Mouse (Mus musculus) lung, adult 2 months (tissue): ENCODE measurements around the gene Cep162. TPM values are rescaled to one million over a fixed set of nuclear protein-coding genes. Genes with fewer than 3 reads are reported as not detected.
A peak's percentile ranks its signal among the peaks of the same experiment; 100 is the strongest.

ENCODE experiments used
- DNase-seq: peaks from one replicate; pipeline ENCODE4 v3.0.0; 2022
- H3K4me1 ChIP-seq: fragments of 200-500 bp; 2 replicates; pipeline ENCODE4 v1.6.1; 2011; ENCODE audit warnings: low read length; ENCODE audit not compliant: control insufficient read depth, insufficient read depth
- H3K4me3 ChIP-seq: fragments of 200-500 bp; replicated peaks from 2 replicates; pipeline ENCODE3; 2011; ENCODE audit warnings: low read depth, mild to moderate bottlenecking, control low read depth, low read length; ENCODE audit errors: extremely low read depth
- CTCF ChIP-seq: fragments of 200-500 bp; IDR thresholded peaks from 2 replicates; pipeline ENCODE4 v1.5.1; 2011; ENCODE audit warnings: mild to moderate bottlenecking, low read length, control low read depth; ENCODE audit not compliant: insufficient read depth
- POLR2A ChIP-seq: fragments of 200-500 bp; IDR thresholded peaks from 2 replicates; pipeline ENCODE4 v1.6.1; 2011; ENCODE audit warnings: low read depth, mild to moderate bottlenecking, control low read depth, low read length, borderline replicate concordance; ENCODE audit errors: extremely low read depth
- WGBS: fragments of 180-500 bp; shearing (Covaris S2); methylation state at CpG from one replicate; pipeline ENCODE4 v1.1.7; 2018; 5-methylcytosine and 5-hydroxymethylcytosine counted together
- polyA plus RNA-seq: library from polyadenylated mRNA; depleted of rRNA; stranded (reverse); fragments of >200 nt; gene quantifications from 2 replicates; pipeline ENCODE4 v1.2.3, GENCODE M21; 2012; rRNA removed

Gene Cep162
- polyA plus RNA-seq = 1.1 and 1.7 TPM in 2 replicates

- Histone ChIP-seq H3K4me3 (peak within 1 kb of the TSS; percentile 82), H3K4me1 (peaks cover 4% of the 10 kb centered on the region)
- TF ChIP-seq POLR2A = peak; percentile 50; the same call in 1 of the 2 replicates
- TF ChIP-seq CTCF = no peak
- WGBS = under 1% methylated on average over 41 of the region's 41 CpGs
- DNase-seq = peak; percentile 90
These were observed at the start of gene Cep162 for GRCm38 (mm10) chr9:87254903-87255695. Gene Cep162 (minus strand): TSS chr9:87255536.

DNA sequence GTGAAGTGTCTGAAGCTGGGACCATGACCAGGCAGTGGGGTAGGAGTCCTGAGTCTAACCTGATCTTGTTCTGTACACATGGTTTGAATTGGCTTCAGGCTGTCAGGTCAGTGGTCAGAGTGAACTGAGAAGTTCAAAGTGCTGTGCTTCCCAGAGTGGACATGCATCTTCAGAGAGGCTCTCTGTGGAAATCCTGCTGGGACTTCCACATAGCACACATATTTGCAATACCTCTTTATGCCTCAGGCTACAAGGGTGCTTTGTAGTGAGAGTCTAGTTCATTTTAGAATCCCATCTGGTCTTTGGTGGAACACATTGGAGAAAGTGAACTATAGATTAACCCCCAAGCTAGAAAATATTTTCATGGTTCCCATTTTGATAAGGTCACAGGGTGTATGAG, 47.9 kb upstream of the Cep162 start:
- Histone ChIP-seq H3K4me1 (no peaks in the 10 kb centered on the region), H3K4me3 (no peak overlapping the region)
- no peak for DNase-seq
- TF ChIP-seq POLR2A (no peak), CTCF (no peak)

DNA sequence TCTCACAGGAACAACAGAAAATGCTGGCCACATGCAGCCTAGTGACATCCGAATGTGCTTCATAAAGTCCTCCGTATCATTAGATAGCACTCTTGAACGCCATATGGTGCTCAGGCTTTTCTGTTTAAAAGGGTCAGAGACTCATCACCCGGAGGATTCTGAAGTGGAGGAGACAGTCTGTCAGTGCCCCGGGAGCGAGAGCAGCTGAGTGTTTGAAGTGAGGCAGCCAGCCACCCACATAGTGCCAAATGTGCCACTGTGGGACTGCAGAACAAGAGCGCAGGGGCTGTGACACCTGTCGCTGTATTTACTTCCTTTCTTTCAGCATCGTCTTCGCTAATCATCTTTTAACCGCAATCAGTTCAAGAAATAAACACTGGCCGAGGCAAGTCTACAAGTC, 43.6 kb upstream of the Cep162 start:
- H3K4me1 ChIP-seq = no peaks in the 10 kb centered on the region
- 37% methylated on average over 12 of the region's 12 CpGs for WGBS
- TF ChIP-seq CTCF (no peak), POLR2A (no peak)
- no peak overlapping the region for H3K4me3 ChIP-seq
- DNase-seq = no peak

DNA sequence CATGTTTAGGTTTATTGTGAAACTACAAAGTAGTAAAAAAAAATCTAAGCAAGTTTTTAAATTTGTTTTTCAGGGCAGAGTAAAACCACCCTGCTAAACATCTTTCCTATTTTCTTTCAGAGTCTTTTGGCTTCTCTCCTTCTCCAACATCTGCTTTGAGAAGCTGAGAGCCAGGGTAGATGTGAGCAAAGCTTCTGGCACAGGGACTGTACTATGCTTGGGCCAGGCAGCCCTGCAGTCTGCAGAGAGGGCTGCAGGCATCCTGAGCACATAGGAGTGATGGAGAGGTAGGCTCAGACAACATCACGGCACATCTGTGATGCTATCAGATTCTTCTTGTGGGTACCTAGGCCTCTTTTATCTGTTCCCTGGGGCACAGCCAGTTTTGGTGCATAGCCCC, 42.2 kb upstream of the Cep162 start:
- TF ChIP-seq CTCF (no peak), POLR2A (no peak)
- Histone ChIP-seq H3K4me1 (no peaks in the 10 kb centered on the region), H3K4me3 (no peak overlapping the region)
- 71% methylated on average over 1 of the region's 1 CpGs for WGBS
- DNase-seq = no peak

DNA sequence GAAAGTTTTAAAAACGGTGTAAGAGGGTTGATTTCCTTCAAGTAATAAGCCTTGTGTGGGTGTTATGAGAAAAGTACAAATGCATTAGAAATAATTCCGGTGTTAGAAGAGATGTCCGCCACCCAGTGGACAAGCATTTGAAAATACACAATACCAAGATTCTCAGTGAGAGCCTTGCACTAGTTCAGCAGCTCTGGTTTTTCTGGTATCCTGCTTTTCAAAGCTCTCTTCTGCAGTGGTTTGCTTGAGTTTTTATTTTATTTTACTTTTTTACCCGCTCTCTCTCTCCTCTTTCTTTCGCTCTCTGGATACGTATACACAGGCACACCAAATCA, 327 bp upstream of the Cep162 start:
- Histone ChIP-seq H3K4me1 (peaks cover 4% of the 10 kb centered on the region), H3K4me3 (peak overlapping the region; percentile 82)
- no peak for DNase-seq
- TF ChIP-seq CTCF (no peak), POLR2A (no peak)
- WGBS = 20% methylated on average over 6 of the region's 6 CpGs

DNA sequence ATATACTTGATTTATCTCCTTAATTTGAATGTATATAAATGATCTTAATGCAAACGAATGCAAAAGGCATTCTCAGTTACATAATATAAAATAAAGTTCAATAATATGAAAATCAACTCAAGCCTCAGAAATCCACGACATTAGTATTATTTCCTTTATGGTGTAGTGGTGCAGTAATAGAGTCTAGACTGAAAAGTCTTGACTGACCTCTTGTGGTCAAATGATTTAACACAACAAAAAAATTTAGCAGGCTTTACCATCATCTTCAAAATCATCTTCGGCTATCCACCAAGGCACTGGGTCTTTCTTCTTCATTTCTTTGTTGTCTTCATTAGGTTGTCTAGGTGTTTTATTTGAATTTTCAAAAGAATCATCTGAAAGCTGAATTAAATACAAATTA, 7.2 kb downstream of the Cep162 start:
- no peak overlapping the region for H3K4me3 ChIP-seq
- no peaks in the 10 kb centered on the region for H3K4me1 ChIP-seq
- TF ChIP-seq CTCF (no peak), POLR2A (no peak)
- WGBS = 36% methylated on average over 3 of the region's 3 CpGs
- DNase-seq = no peak

DNA sequence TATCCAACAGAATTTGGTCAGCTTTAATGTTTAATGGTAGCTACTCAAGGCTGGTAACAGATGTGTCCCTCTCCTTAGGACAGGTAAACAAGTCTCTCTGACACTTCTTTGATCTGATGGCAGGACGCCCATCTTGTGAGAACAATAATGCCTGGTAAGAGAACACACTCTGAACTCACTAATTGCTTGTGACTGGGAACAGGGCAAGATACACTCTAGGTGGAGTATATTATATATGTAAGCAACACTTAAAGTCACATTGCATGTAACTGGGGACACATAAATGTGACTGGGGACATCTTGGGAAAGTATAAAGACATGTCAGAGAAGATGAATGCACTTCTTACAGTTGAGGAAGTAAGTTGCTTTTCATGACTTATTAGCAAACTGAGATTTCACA, 7.7 kb downstream of the Cep162 start:
- Histone ChIP-seq H3K4me1 (no peaks in the 10 kb centered on the region), H3K4me3 (no peak overlapping the region)
- WGBS = 94% methylated on average over 1 of the region's 1 CpGs
- no peak for DNase-seq
- TF ChIP-seq POLR2A = no peak
- TF ChIP-seq CTCF = no peak

DNA sequence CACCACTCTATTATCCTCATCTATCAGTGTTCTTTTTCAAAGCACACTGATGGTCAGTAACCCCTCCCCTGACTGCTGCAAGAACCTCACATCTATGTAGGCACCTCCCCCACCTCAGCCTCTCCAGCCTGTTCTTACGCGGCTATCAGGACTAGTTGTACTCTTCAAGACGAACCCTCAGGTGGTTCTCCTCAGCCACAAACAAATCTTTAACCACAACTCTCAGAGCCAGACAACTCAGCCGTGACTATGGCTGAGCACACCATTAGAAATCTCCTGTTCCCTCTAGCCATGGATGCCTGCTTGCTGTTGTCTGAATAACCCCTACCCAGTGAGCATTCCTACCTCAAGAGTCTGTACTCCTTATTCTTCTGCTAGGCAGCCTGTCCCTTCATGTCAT, 42.1 kb downstream of the Cep162 start:
- WGBS = 76% methylated on average over 4 of the region's 4 CpGs
- no peaks in the 10 kb centered on the region for H3K4me1 ChIP-seq
- no peak for DNase-seq
- H3K4me3 ChIP-seq = no peak overlapping the region
- TF ChIP-seq CTCF = no peak
- no peak for TF ChIP-seq POLR2A

DNA sequence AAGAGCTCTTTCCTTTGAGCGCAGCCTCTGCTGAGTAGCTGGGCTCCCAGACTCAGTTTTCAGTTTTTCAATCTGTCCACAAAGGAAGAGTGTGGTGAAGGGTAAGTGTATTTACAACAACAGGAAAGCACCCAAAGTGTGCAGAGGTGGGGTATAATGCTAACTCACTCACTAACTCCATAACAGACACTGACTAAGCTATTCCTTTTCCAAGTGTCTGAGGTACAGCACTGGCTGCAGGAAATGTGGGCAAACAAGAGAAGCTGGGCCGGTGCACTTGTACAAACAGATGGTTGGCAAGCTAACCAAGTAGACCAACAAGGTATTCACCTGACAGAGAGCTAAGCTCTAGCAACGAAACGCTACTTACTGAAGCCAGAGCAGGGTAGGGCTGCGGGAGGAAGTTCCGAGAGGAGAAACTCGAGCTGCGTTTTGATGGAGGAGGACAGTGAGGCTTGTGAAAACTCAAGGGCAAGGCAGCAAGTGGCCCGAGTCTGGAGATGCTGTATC, 44.5 kb downstream of the Cep162 start:
- 72% methylated on average over 9 of the region's 9 CpGs for WGBS
- Histone ChIP-seq H3K4me3 (no peak overlapping the region), H3K4me1 (no peaks in the 10 kb centered on the region)
- no peak for DNase-seq
- TF ChIP-seq CTCF (no peak), POLR2A (no peak)

GRCm38 (mm10) chr9:87202431-87202830, 52.9 kb downstream of the Cep162 start:
- Histone ChIP-seq H3K4me3 (no peak overlapping the region), H3K4me1 (0 out of 2 replicates have a peak, but pooled peaks cover 2% of the 10 kb centered on the region)
- WGBS = 78% methylated on average over 6 of the region's 6 CpGs
- no peak for DNase-seq
- TF ChIP-seq POLR2A (no peak), CTCF (no peak)
